Mouse (Mus musculus): ENCODE measurements around the gene Lect2. TPM values are rescaled to one million over a fixed set of nuclear protein-coding genes. Genes with fewer than 3 reads are reported as not detected.
A peak's percentile ranks its signal among the peaks of the same experiment; 100 is the strongest.

Gene Lect2
- polyA plus RNA-seq, 2 experiments: not detected

- no peaks in the 10 kb centered on the region for H3K9me3 ChIP-seq (ENCODE audit: control insufficient read depth, low read length)
- DNase-seq (ENCODE audit: low spot score) (no peak), ATAC-seq (ENCODE audit: low FRiP score, low read depth) (no peak)
- no peak overlapping the region for H3K27ac ChIP-seq (replicated peaks; ENCODE audit: low read depth, low read length)
- no peak overlapping the region for H3K9ac ChIP-seq (ENCODE audit: low read depth, low read length, severe bottlenecking)
- no peak overlapping the region for H3K4me2 ChIP-seq (replicated peaks; ENCODE audit: low read depth, low read length, severe bottlenecking)
- H3K4me1 ChIP-seq (ENCODE audit: control insufficient read depth, insufficient read depth, low read length): peaks cover 21% of the 10 kb centered on the region; the same call in 1 of the 2 replicates
- TF ChIP-seq POLR2A (IDR thresholded peaks at IDR 0.05; ENCODE audit: borderline replicate concordance, extremely low read depth, insufficient read depth, insufficient read length): no peak
- H3K4me3 ChIP-seq (replicated peaks; ENCODE audit: low read length): no peak overlapping the region
- no peaks in the 10 kb centered on the region for H3K36me3 ChIP-seq (ENCODE audit: control insufficient read depth, insufficient read depth, low read length)
- H3K27me3 ChIP-seq (ENCODE audit: control insufficient read depth, insufficient read depth, low read length): no peaks in the 10 kb centered on the region
- 87% methylated on average over 4 of the region's 4 CpGs for WGBS
These were observed 26.8 kb upstream of the Lect2 start for GRCm38 (mm10) chr13:56575074-56575473.

DNA sequence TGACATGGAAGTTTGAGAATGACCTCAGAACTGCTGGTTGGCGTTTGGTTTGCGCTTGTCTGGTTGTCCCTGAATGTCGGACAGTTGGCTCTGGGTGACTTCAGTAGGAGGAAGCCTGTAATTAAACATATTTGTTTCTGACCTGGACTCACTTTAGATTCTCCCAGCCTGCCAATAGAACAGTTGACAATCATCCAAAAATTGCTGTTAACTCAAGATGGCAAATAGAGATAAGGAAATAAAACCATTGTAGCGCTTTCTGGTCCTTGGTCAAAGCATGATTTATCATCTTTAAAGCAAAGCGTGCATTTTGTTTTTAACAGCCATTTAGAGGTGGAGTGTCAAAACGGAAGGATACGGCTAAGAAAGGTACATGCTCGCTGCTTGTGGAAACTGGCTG lies 23.3 kb upstream of the Lect2 start:
- no peak for DNase-seq (ENCODE audit: low spot score)
- 83% methylated on average over 8 of the region's 8 CpGs for WGBS
- no peak overlapping the region for H3K4me3 ChIP-seq (replicated peaks; ENCODE audit: low read length)
- no peaks in the 10 kb centered on the region for H3K9me3 ChIP-seq (ENCODE audit: control insufficient read depth, low read length)
- no peak overlapping the region for H3K9ac ChIP-seq (ENCODE audit: low read depth, low read length, severe bottlenecking)
- no peak for ATAC-seq (ENCODE audit: low FRiP score, low read depth)
- H3K27ac ChIP-seq (replicated peaks; ENCODE audit: low read depth, low read length): no peak overlapping the region
- peaks cover 22% of the 10 kb centered on the region for H3K4me1 ChIP-seq (ENCODE audit: control insufficient read depth, insufficient read depth, low read length)
- no peak overlapping the region for H3K4me2 ChIP-seq (replicated peaks; ENCODE audit: low read depth, low read length, severe bottlenecking)
- TF ChIP-seq POLR2A (IDR thresholded peaks at IDR 0.05; ENCODE audit: borderline replicate concordance, extremely low read depth, insufficient read depth, insufficient read length): no peak
- no peaks in the 10 kb centered on the region for H3K36me3 ChIP-seq (ENCODE audit: control insufficient read depth, insufficient read depth, low read length)
- no peaks in the 10 kb centered on the region for H3K27me3 ChIP-seq (ENCODE audit: control insufficient read depth, insufficient read depth, low read length)

GRCm38 (mm10) chr13:56566336-56566735 lies 18.0 kb upstream of the Lect2 start:
- H3K4me3 ChIP-seq (replicated peaks; ENCODE audit: low read length): no peak overlapping the region
- H3K4me2 ChIP-seq (replicated peaks; ENCODE audit: low read depth, low read length, severe bottlenecking): no peak overlapping the region
- 30% methylated on average over 10 of the region's 10 CpGs for WGBS
- H3K27ac ChIP-seq (replicated peaks; ENCODE audit: low read depth, low read length): 0 out of 2 replicates have a peak overlapping the region, but pooled peaks have one; percentile 33
- H3K9ac ChIP-seq (ENCODE audit: low read depth, low read length, severe bottlenecking): no peak overlapping the region
- H3K4me1 ChIP-seq (ENCODE audit: control insufficient read depth, insufficient read depth, low read length): peaks cover 7% of the 10 kb centered on the region; the same call in 1 of the 2 replicates
- TF ChIP-seq POLR2A (IDR thresholded peaks at IDR 0.05; ENCODE audit: borderline replicate concordance, extremely low read depth, insufficient read depth, insufficient read length): no peak
- H3K27me3 ChIP-seq (ENCODE audit: control insufficient read depth, insufficient read depth, low read length): no peaks in the 10 kb centered on the region
- no peak for ATAC-seq (ENCODE audit: low FRiP score, low read depth)
- peak; percentile 43 for DNase-seq (ENCODE audit: low spot score)
- H3K36me3 ChIP-seq (ENCODE audit: control insufficient read depth, insufficient read depth, low read length): no peaks in the 10 kb centered on the region
- no peaks in the 10 kb centered on the region for H3K9me3 ChIP-seq (ENCODE audit: control insufficient read depth, low read length)

- Histone ChIP-seq H3K27me3 (ENCODE audit: control insufficient read depth, insufficient read depth, low read length) (no peaks in the 10 kb centered on the region), H3K4me2 (replicated peaks; ENCODE audit: low read depth, low read length, severe bottlenecking) (no peak overlapping the region), H3K9me3 (ENCODE audit: control insufficient read depth, low read length) (no peaks in the 10 kb centered on the region), H3K9ac (ENCODE audit: low read depth, low read length, severe bottlenecking) (no peak overlapping the region), H3K4me3 (replicated peaks; ENCODE audit: low read length) (no peak overlapping the region), H3K4me1 (ENCODE audit: control insufficient read depth, insufficient read depth, low read length) (peaks cover 7% of the 10 kb centered on the region; the same call in 1 of the 2 replicates), H3K27ac (replicated peaks; ENCODE audit: low read depth, low read length) (no peak overlapping the region), H3K36me3 (ENCODE audit: control insufficient read depth, insufficient read depth, low read length) (no peaks in the 10 kb centered on the region)
- ATAC-seq (ENCODE audit: low FRiP score, low read depth): no peak
- no peak for DNase-seq (ENCODE audit: low spot score)
- no peak for TF ChIP-seq POLR2A (IDR thresholded peaks at IDR 0.05; ENCODE audit: borderline replicate concordance, extremely low read depth, insufficient read depth, insufficient read length)
- 33% methylated on average over 6 of the region's 6 CpGs for WGBS
These were observed 14.8 kb upstream of the Lect2 start for GRCm38 (mm10) chr13:56563075-56563474.

DNA sequence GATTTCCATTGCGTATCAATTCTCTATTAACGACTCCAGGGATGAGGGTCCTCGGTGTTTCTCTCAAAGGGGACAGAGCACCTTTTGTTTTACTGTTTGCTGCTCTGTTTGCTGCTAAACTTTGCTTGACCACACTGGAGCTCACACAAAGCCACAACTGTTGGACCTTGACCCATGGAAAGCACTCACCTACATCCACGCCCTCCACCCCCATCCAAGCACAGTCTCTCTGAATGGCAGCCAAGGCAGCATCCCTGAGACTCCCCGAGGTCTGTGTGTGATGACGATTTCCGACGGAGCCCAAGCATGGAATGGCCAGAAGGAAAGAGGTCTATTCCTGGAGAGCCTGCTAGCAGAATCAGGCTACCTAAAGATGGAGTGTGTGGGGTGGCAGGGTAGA lies 12.8 kb upstream of the Lect2 start:
- peaks cover under 1% of the 10 kb centered on the region; the same call in 1 of the 2 replicates for H3K4me1 ChIP-seq (ENCODE audit: control insufficient read depth, insufficient read depth, low read length)
- ATAC-seq (ENCODE audit: low FRiP score, low read depth) (no peak), DNase-seq (ENCODE audit: low spot score) (no peak)
- H3K27ac ChIP-seq (replicated peaks; ENCODE audit: low read depth, low read length): no peak overlapping the region
- no peak overlapping the region for H3K4me2 ChIP-seq (replicated peaks; ENCODE audit: low read depth, low read length, severe bottlenecking)
- TF ChIP-seq POLR2A (IDR thresholded peaks at IDR 0.05; ENCODE audit: borderline replicate concordance, extremely low read depth, insufficient read depth, insufficient read length): no peak
- H3K4me3 ChIP-seq (replicated peaks; ENCODE audit: low read length): no peak overlapping the region
- no peaks in the 10 kb centered on the region for H3K36me3 ChIP-seq (ENCODE audit: control insufficient read depth, insufficient read depth, low read length)
- no peak overlapping the region for H3K9ac ChIP-seq (ENCODE audit: low read depth, low read length, severe bottlenecking)
- 73% methylated on average over 8 of the region's 8 CpGs for WGBS
- no peaks in the 10 kb centered on the region for H3K27me3 ChIP-seq (ENCODE audit: control insufficient read depth, insufficient read depth, low read length)
- no peaks in the 10 kb centered on the region for H3K9me3 ChIP-seq (ENCODE audit: control insufficient read depth, low read length)

Data from limb, embryonic 14.5 days (tissue).